Mouse (Mus musculus) thymus, adult 2 months (tissue): ENCODE results near the gene Ets2. TPM values are rescaled to one million over a fixed set of nuclear protein-coding genes. Genes with fewer than 3 reads are reported as not detected.

Experiments used
- DNase-seq: peaks from one replicate; pipeline ENCODE4 v3.0.0; 2021
- H3K27ac ChIP-seq: fragments of 200-500 bp; 2 replicates; pipeline ENCODE4 v1.5.1; 2012; ENCODE audit warnings: low read length, control low read depth; ENCODE audit not compliant: control insufficient read depth, insufficient read depth
- H3K27me3 ChIP-seq: fragments of 200-500 bp; 2 replicates; pipeline ENCODE4 v1.6.1; 2012; ENCODE audit warnings: mild to moderate bottlenecking, low read length, moderate library complexity, mixed read lengths; ENCODE audit not compliant: control insufficient read depth, insufficient read depth
- H3K36me3 ChIP-seq: fragments of 200-500 bp; 2 replicates; pipeline ENCODE4 v1.6.1; 2012; ENCODE audit warnings: mild to moderate bottlenecking, low read length, moderate library complexity; ENCODE audit not compliant: control insufficient read depth, insufficient read depth
- H3K4me1 ChIP-seq: fragments of 200-500 bp; replicated peaks from 2 replicates; pipeline ENCODE4 v1.6.1; 2012; ENCODE audit warnings: low read length; ENCODE audit not compliant: control insufficient read depth, insufficient read depth
- H3K4me3 ChIP-seq: fragments of 200-500 bp; 2 replicates; pipeline ENCODE4 v1.5.1; 2012; ENCODE audit warnings: mild to moderate bottlenecking, low read length, control low read depth, moderate library complexity; ENCODE audit not compliant: control insufficient read depth, insufficient read depth
- CTCF ChIP-seq: fragments of 200-500 bp; IDR thresholded peaks from 2 replicates; pipeline ENCODE4 v1.5.1; 2012; ENCODE audit warnings: mild to moderate bottlenecking, control low read depth, low read length, moderate library complexity, borderline replicate concordance; ENCODE audit not compliant: control insufficient read depth, poor library complexity, insufficient read depth; ENCODE audit errors: extremely low read depth
- POLR2A ChIP-seq: fragments of 200-500 bp; IDR thresholded peaks from 2 replicates; pipeline ENCODE4 v1.6.1; 2012; ENCODE audit warnings: mild to moderate bottlenecking, low read length, control low read depth, moderate library complexity; ENCODE audit not compliant: control insufficient read depth, poor library complexity, insufficient read depth; ENCODE audit errors: extremely low read depth
- WGBS: fragments of 180-500 bp; shearing (Covaris S2); methylation state at CpG from one replicate; pipeline ENCODE4 v1.1.7; 2018; 5-methylcytosine and 5-hydroxymethylcytosine counted together
- polyA plus RNA-seq: library from polyadenylated mRNA; depleted of rRNA; stranded (reverse); fragments of >200 nt; gene quantifications from 2 replicates; pipeline ENCODE4 v1.2.3, GENCODE M21; 2012

The Ets2 gene
- polyA plus RNA-seq, 1 experiment = 343 TPM

DNA sequence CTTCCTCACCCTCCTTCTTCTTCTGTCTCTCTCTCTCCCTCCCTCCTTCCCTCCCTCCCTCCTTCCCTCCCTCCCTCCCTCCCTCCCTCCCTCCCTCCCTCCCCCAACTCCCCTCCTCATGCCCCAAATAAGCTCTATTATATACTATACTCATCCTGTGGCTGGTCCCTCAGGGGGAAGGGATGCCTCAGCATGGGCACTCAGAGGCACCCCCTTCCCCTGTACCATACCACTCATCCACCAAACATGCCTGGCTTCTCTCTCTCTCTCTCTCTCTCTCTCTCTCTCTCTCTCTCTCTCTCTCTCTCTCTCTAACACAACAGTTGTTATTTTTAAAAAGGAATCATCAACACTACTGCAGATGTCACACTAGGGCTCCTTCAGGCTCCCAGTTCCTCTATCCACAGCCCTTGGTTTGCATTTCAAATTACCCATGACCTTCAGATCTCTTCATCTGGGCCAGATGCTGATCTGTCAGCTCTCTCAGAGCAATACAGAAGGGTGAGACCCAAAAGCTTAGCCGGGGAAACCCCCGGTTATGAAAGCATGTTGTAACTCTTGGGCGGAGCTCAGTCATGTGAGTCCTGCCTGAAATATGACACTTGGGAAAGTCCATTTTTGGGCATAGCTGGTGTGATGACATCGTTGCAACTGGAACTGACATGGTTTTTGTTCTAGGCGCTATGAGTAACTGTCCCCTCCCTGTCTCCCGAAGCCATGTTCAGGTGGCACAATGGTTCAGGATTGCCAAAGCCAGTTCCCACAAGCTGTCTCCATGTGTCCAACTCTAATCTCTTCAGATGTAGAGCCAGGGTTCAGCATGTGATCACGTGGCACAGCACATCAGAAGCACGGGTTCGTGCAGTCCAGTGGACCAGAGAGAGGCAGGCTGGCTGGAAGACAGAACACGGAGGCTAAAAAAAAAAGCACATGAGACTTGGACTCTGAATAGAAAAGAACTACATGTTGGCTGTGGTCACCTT is 26.9 kb downstream of the Ets2 start:
- 39% methylated on average over 10 of the region's 10 CpGs for WGBS
- H3K4me3 ChIP-seq = no peak overlapping the region
- H3K27me3 ChIP-seq = no peaks in the 10 kb centered on the region
- TF ChIP-seq CTCF (no peak), POLR2A (no peak)
- no peaks in the 10 kb centered on the region for H3K36me3 ChIP-seq
- peaks cover 20% of the 10 kb centered on the region for H3K4me1 ChIP-seq
- H3K27ac ChIP-seq = no peak overlapping the region
- no peak for DNase-seq

DNA sequence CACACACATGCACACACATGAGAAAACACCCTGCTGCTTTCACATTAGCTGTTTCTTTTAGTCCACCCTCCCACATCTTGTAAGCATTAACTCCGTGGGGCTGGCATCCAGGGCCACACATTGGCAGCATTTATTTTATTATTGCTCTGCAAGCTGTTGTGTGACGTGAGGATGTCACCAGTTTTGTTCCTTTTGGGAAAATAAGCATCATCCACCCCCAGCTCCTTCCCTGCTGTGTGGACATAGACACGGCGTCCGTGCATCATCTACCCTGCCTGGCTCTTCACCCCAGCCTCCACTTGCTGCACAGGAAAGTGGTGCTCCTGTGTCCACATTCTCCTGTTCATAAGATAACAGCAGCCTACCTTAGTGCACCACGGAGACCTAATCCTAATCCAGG is 27.9 kb downstream of the Ets2 start:
- Histone ChIP-seq H3K27me3 (no peaks in the 10 kb centered on the region), H3K27ac (no peak overlapping the region), H3K4me1 (peaks cover 23% of the 10 kb centered on the region), H3K36me3 (no peaks in the 10 kb centered on the region), H3K4me3 (no peak overlapping the region)
- 86% methylated on average over 6 of the region's 6 CpGs for WGBS
- TF ChIP-seq CTCF (no peak), POLR2A (no peak)
- no peak for DNase-seq

DNA sequence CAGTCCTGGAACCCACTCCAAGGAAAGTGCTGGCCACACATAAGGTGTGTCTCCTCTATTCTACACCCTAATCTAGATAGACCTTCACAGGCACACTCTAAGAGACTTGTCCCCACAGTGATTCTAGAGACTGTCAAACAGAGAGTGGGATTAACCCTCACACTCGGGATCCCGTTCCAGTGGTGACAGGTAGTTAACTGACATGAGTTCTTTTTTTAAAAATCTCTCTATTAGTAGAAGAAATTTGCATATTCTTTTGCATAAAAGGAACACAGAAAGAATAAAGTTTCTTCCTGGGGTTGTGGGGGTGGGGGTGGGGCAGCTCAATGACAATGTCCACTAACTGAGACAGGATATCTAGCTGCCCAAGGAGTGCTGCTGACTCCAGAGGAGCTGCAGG is 32.9 kb downstream of the Ets2 start:
- H3K4me3 ChIP-seq = no peak overlapping the region
- DNase-seq = no peak
- TF ChIP-seq POLR2A (no peak), CTCF (no peak)
- H3K27me3 ChIP-seq = no peaks in the 10 kb centered on the region
- H3K27ac ChIP-seq = no peak overlapping the region
- 94% methylated on average over 2 of the region's 2 CpGs for WGBS
- H3K4me1 ChIP-seq = peaks cover 22% of the 10 kb centered on the region
- H3K36me3 ChIP-seq = no peaks in the 10 kb centered on the region

DNA sequence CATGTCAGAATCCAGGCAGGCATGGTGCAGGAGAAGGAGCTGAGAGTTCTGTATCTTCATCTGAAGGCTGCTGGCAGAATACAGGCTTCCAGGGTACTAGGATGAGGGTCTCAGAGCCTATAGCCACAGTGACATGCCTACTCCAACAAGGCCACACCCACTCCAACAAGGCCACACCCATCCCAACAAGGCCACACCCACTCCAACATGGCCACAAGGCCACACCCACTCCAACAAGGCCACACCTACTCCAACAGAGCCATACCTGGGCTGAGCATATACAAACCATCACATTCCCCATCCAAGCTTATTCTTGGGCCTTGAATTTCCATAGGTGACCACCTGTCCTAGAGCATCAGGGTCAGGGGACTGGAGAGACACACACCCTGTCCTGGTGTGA is 34.2 kb downstream of the Ets2 start:
- DNase-seq = no peak
- H3K4me3 ChIP-seq = no peak overlapping the region
- H3K4me1 ChIP-seq = peaks cover 25% of the 10 kb centered on the region
- no peaks in the 10 kb centered on the region for H3K27me3 ChIP-seq
- H3K27ac ChIP-seq = no peak overlapping the region
- no peaks in the 10 kb centered on the region for H3K36me3 ChIP-seq
- TF ChIP-seq CTCF (no peak), POLR2A (no peak)

DNA sequence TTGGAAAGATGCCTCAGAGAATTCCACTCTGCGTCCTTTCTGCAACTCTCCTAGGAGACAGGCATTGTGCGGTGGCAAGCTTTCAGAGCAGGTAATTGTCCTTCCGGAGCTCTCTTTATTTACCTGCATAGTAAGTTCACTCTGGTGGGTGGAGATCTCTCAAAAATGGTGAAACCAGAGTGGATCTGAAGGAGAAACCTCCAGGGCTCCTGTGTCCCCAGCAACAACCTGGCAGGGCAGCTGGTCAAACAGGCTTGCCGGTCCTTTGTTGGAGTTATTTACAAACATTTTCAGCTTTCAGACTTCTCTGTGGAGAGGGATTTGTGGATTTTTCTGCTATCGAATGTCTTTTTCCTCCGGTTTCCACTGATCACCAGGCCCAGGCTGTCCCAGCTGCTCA is 34.6 kb downstream of the Ets2 start:
- WGBS = 94% methylated on average over 6 of the region's 6 CpGs
- Histone ChIP-seq H3K27me3 (no peaks in the 10 kb centered on the region), H3K27ac (no peak overlapping the region), H3K4me3 (no peak overlapping the region), H3K36me3 (no peaks in the 10 kb centered on the region), H3K4me1 (peaks cover 29% of the 10 kb centered on the region)
- TF ChIP-seq CTCF = no peak
- TF ChIP-seq POLR2A = no peak
- no peak for DNase-seq

DNA sequence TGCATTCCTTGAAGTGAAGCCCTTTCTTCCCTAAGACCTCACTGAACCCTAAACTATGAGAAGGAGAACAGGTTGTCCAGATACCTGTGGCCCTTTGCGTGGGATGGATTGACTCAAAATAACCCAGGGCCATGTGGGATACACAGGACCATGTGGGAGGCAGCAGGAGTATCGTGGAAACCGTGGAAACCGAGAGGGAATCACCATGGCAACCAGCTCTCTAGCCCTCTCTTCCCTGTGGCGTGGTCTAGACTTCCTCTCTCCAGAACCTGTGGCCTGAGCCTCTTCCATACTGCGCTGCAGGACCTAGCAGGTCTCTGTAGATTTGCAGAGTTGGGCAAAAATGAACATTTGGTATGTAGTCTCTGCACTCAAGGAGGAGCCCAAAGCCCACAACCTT is 37.6 kb downstream of the Ets2 start:
- Histone ChIP-seq H3K4me3 (no peak overlapping the region), H3K4me1 (peaks cover 13% of the 10 kb centered on the region), H3K27me3 (no peaks in the 10 kb centered on the region), H3K36me3 (no peaks in the 10 kb centered on the region), H3K27ac (no peak overlapping the region)
- no peak for TF ChIP-seq CTCF
- no peak for TF ChIP-seq POLR2A
- DNase-seq = no peak
- 87% methylated on average over 6 of the region's 6 CpGs for WGBS
